Mouse (Mus musculus) G1E-ER4 (cell line): ENCODE results near the gene Dync1i1. TPM values are rescaled to one million over a fixed set of nuclear protein-coding genes. Genes with fewer than 3 reads are reported as not detected.

ENCODE experiments used
- GATA1 ChIP-seq: IDR thresholded peaks from one replicate; pipeline ENCODE4 v1.8.0; 2012; ENCODE audit warnings: low read length, inconsistent platforms
- polyA plus RNA-seq: library from polyadenylated mRNA; stranded (reverse); fragments of >175 nt; gene quantifications from 2 replicates; pipeline ENCODE4 v1.2.3, GENCODE M21; 2012

The Dync1i1 gene
- not detected in 2 replicates for polyA plus RNA-seq

GRCm38 (mm10) chr6:5725611-5726236 lies at the start of gene Dync1i1:
Dync1i1 (plus strand) TSS chr6:5725639.
- no peak for TF ChIP-seq GATA1

- TF ChIP-seq GATA1, result no peak
These were observed 45.7 kb upstream of the Dync1i1 start for GRCm38 (mm10) chr6:5679738-5680137.

GRCm38 (mm10) chr6:5701826-5702225 lies 23.6 kb upstream of the Dync1i1 start:
- no peak for TF ChIP-seq GATA1

- no peak for TF ChIP-seq GATA1
These were observed 15.3 kb upstream of the Dync1i1 start for GRCm38 (mm10) chr6:5710063-5710605.

- TF ChIP-seq GATA1, result no peak
These were observed 12.8 kb upstream of the Dync1i1 start for GRCm38 (mm10) chr6:5712620-5713019.

- TF ChIP-seq GATA1, result no peak
These were observed 10.3 kb upstream of the Dync1i1 start for GRCm38 (mm10) chr6:5715101-5715618.

GRCm38 (mm10) chr6:5718955-5719354 lies 6.5 kb upstream of the Dync1i1 start:
- no peak for TF ChIP-seq GATA1

- TF ChIP-seq GATA1, result no peak
These were observed 1.5 kb upstream of the Dync1i1 start for GRCm38 (mm10) chr6:5723986-5724385.

- TF ChIP-seq GATA1, result no peak
These were observed 815 bp downstream of the Dync1i1 start for GRCm38 (mm10) chr6:5726237-5726670.

- TF ChIP-seq GATA1, result no peak
These were observed 7.8 kb downstream of the Dync1i1 start for GRCm38 (mm10) chr6:5733217-5733616.

- TF ChIP-seq GATA1, result no peak
These were observed 9.0 kb downstream of the Dync1i1 start for GRCm38 (mm10) chr6:5734398-5734797.

- TF ChIP-seq GATA1, result no peak
These were observed 9.4 kb downstream of the Dync1i1 start for GRCm38 (mm10) chr6:5734862-5735261.

- no peak for TF ChIP-seq GATA1
These were observed 14.3 kb downstream of the Dync1i1 start for GRCm38 (mm10) chr6:5739711-5740110.

- no peak for TF ChIP-seq GATA1
These were observed 16.1 kb downstream of the Dync1i1 start for GRCm38 (mm10) chr6:5741395-5742032.

GRCm38 (mm10) chr6:5750079-5750711 lies 24.8 kb downstream of the Dync1i1 start:
- TF ChIP-seq GATA1, result no peak

GRCm38 (mm10) chr6:5752128-5752527 lies 26.7 kb downstream of the Dync1i1 start:
- TF ChIP-seq GATA1, result no peak
